Mouse (Mus musculus): ENCODE data around the gene Mid1. TPM values are rescaled to one million over a fixed set of nuclear protein-coding genes. Genes with fewer than 3 reads are reported as not detected.

The Mid1 gene
- polyA plus RNA-seq, 1 experiment from 2014 or later: 4.7 TPM

- 35% methylated on average over 1 of the region's 1 CpGs for WGBS
- Histone ChIP-seq H3K27me3 (ENCODE audit: insufficient read depth, low read length) (no peaks in the 10 kb centered on the region), H3K27ac (no peak overlapping the region), H3K4me1 (replicated peaks; ENCODE audit: insufficient read depth, low read length) (no peaks in the 10 kb centered on the region), H3K9me3 (replicated peaks; ENCODE audit: low read length) (no peaks in the 10 kb centered on the region), H3K4me2 (ENCODE audit: low read length) (no peak overlapping the region), H3K9ac (ENCODE audit: low read depth, low read length) (no peak overlapping the region), H3K36me3 (ENCODE audit: insufficient read depth, low read length) (no peaks in the 10 kb centered on the region), H3K4me3 (replicated peaks; ENCODE audit: low read depth, low read length) (no peak overlapping the region)
- ATAC-seq (replicated peaks; ENCODE audit: low FRiP score, low read depth) (no peak), DNase-seq (ENCODE audit: low spot score) (peak; percentile 63)
- TF ChIP-seq CTCF (IDR thresholded peaks at IDR 0.05; ENCODE audit: low read depth): no peak
Measured at GRCm38 (mm10) chrX:169792879-169793278, 107.9 kb downstream of the Mid1 start.

DNA sequence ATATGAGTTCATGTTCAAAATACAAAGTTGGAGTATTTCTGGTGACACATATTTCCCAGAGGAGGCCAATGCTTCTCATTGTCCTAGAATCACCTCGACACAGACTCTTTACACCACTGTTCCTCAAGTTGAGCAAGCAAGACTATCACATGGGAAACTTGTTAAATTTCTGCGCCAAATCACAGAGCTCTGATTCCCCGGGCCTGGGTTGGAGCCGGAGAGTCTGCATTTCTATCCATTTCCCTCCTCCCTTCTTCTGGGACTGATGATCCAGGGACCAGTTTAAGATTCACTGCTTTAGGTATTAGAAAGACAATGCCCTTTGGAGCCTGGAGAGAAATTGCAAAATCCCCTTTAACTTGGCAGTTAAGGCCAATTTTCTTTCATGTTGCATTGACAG lies 109.4 kb downstream of the Mid1 start:
- H3K27me3 ChIP-seq (ENCODE audit: insufficient read depth, low read length): no peaks in the 10 kb centered on the region
- H3K4me2 ChIP-seq (ENCODE audit: low read length): no peak overlapping the region
- H3K9me3 ChIP-seq (replicated peaks; ENCODE audit: low read length): no peaks in the 10 kb centered on the region
- H3K27ac ChIP-seq: no peak overlapping the region
- ATAC-seq (replicated peaks; ENCODE audit: low FRiP score, low read depth) (no peak), DNase-seq (ENCODE audit: low spot score) (no peak)
- no peaks in the 10 kb centered on the region for H3K4me1 ChIP-seq (replicated peaks; ENCODE audit: insufficient read depth, low read length)
- H3K4me3 ChIP-seq (replicated peaks; ENCODE audit: low read depth, low read length): no peak overlapping the region
- 57% methylated on average over 4 of the region's 4 CpGs for WGBS
- H3K9ac ChIP-seq (ENCODE audit: low read depth, low read length): no peak overlapping the region
- TF ChIP-seq CTCF (IDR thresholded peaks at IDR 0.05; ENCODE audit: low read depth): no peak
- no peaks in the 10 kb centered on the region for H3K36me3 ChIP-seq (ENCODE audit: insufficient read depth, low read length)

DNA sequence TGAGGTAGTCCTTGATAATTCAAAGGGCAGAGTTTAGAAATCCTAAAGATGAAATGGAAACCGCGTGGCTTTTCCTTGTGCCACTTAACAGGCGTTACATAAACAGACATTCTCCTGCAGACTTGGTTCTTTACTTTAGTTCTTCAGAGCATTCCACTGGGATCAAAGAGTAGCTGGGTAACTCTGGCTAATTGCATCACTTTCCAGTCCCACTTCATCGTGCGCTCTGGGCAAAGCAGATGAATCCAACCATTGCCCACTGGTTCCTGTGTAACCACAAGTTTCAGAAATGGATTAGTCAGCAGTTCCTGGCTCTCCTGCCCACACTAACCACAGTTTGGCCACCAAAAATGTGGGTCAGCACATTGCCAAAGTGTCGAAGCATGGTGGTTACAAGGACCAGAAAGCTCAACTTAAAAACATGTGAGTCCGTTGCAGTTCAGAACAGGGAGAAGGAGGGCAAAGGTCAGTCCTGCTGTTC lies 109.9 kb downstream of the Mid1 start:
- Histone ChIP-seq H3K36me3 (ENCODE audit: insufficient read depth, low read length) (no peaks in the 10 kb centered on the region), H3K4me1 (replicated peaks; ENCODE audit: insufficient read depth, low read length) (no peaks in the 10 kb centered on the region), H3K9me3 (replicated peaks; ENCODE audit: low read length) (no peaks in the 10 kb centered on the region), H3K4me2 (ENCODE audit: low read length) (no peak overlapping the region), H3K27ac (no peak overlapping the region), H3K9ac (ENCODE audit: low read depth, low read length) (no peak overlapping the region), H3K4me3 (replicated peaks; ENCODE audit: low read depth, low read length) (no peak overlapping the region), H3K27me3 (ENCODE audit: insufficient read depth, low read length) (no peaks in the 10 kb centered on the region)
- no peak for DNase-seq (ENCODE audit: low spot score)
- no peak for ATAC-seq (replicated peaks; ENCODE audit: low FRiP score, low read depth)
- WGBS: 64% methylated on average over 7 of the region's 7 CpGs
- no peak for TF ChIP-seq CTCF (IDR thresholded peaks at IDR 0.05; ENCODE audit: low read depth)

DNA sequence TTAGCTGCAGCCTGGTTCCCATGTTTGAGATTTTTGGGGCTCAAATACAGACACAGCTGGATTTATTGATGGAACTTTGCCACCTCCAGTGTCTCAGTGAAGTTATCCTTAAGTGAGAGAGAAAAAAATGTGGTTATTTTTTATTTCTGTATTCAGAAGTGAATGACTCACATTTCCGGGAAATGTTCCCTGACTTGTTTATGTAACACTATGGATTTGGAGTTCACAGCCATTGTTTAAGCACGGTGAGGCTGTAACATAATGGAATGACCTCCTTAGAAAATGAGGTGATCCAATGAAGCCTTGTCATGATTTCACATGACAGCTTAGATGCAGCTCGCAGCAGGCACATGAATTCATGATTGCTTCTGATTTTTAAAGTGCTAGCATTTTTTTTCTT lies 112.1 kb downstream of the Mid1 start:
- H3K4me2 ChIP-seq (ENCODE audit: low read length): no peak overlapping the region
- no peaks in the 10 kb centered on the region for H3K36me3 ChIP-seq (ENCODE audit: insufficient read depth, low read length)
- no peak for TF ChIP-seq CTCF (IDR thresholded peaks at IDR 0.05; ENCODE audit: low read depth)
- no peak for DNase-seq (ENCODE audit: low spot score)
- H3K27me3 ChIP-seq (ENCODE audit: insufficient read depth, low read length): no peaks in the 10 kb centered on the region
- no peak overlapping the region for H3K9ac ChIP-seq (ENCODE audit: low read depth, low read length)
- no peaks in the 10 kb centered on the region for H3K4me1 ChIP-seq (replicated peaks; ENCODE audit: insufficient read depth, low read length)
- no peak overlapping the region for H3K27ac ChIP-seq
- no peak overlapping the region for H3K4me3 ChIP-seq (replicated peaks; ENCODE audit: low read depth, low read length)
- no peaks in the 10 kb centered on the region for H3K9me3 ChIP-seq (replicated peaks; ENCODE audit: low read length)
- ATAC-seq (replicated peaks; ENCODE audit: low FRiP score, low read depth): no peak
- WGBS: 57% methylated on average over 3 of the region's 3 CpGs

DNA sequence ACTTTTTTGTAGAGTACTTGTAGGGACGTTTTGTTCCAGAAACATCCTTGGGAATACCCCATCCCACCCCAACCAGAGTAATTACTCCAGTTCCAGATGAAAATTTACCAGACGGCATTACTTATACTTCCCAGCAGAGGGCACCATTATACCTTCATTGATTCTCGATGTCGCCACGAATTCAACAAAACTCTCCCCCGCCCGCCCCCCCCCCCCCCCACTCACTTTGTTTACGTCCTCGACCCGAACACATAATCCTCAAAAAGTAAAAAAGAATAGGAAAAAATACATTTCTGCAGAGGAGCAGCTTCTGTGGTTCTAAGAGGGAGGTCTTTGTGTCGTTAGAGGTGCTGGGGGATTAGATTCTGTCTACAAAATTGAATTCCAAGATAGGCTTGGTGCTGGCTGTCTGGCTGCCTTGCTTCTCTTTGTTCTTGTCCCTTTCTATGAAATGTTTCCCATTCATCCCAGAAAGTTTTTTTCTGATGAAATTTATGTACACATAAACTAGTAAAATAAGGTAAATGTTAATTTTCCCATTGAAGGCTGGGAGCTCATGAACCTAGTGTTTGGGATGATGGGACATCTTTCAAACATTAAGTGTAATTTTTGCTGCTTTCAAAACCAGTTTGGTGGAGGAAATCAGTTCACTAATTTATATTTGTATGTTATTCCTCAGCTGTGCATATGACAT lies 114.1 kb downstream of the Mid1 start:
- peak overlapping the region; percentile 24; the same call in 1 of the 2 replicates for H3K4me3 ChIP-seq (replicated peaks; ENCODE audit: low read depth, low read length)
- H3K9me3 ChIP-seq (replicated peaks; ENCODE audit: low read length): no peaks in the 10 kb centered on the region
- no peak overlapping the region for H3K9ac ChIP-seq (ENCODE audit: low read depth, low read length)
- no peaks in the 10 kb centered on the region for H3K36me3 ChIP-seq (ENCODE audit: insufficient read depth, low read length)
- H3K27me3 ChIP-seq (ENCODE audit: insufficient read depth, low read length): no peaks in the 10 kb centered on the region
- ATAC-seq (replicated peaks; ENCODE audit: low FRiP score, low read depth): no peak
- H3K27ac ChIP-seq: no peak overlapping the region
- peak overlapping the region; percentile 36; the same call in 1 of the 2 replicates for H3K4me2 ChIP-seq (ENCODE audit: low read length)
- DNase-seq (ENCODE audit: low spot score): peak; percentile 61
- 7% methylated on average over 11 of the region's 11 CpGs for WGBS
- peak; percentile 56 for TF ChIP-seq CTCF (IDR thresholded peaks at IDR 0.05; ENCODE audit: low read depth)
- H3K4me1 ChIP-seq (replicated peaks; ENCODE audit: insufficient read depth, low read length): no peaks in the 10 kb centered on the region

DNA sequence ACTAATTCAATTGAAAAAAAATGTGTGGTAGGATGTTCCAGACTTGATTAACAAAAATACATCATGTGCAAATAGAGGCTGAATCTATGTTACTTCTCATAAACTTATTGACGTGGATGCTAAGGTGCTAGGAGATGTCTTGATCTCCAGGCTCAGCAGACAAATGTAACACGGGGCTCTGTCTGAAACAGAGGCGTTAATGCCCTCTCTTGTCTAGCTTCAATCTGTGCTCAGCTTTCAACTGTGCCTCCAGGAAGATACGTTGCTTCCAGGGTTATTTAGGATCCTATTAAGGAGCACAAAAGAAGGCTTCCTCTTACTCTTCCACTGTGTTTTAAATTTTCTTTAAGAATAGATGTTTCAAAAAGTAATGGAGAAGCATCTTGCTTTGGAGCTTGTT lies 115.2 kb downstream of the Mid1 start:
- Histone ChIP-seq H3K27me3 (ENCODE audit: insufficient read depth, low read length) (no peaks in the 10 kb centered on the region), H3K4me1 (replicated peaks; ENCODE audit: insufficient read depth, low read length) (no peaks in the 10 kb centered on the region), H3K9me3 (replicated peaks; ENCODE audit: low read length) (no peaks in the 10 kb centered on the region), H3K9ac (ENCODE audit: low read depth, low read length) (no peak overlapping the region), H3K4me3 (replicated peaks; ENCODE audit: low read depth, low read length) (no peak overlapping the region), H3K4me2 (ENCODE audit: low read length) (no peak overlapping the region), H3K27ac (no peak overlapping the region), H3K36me3 (ENCODE audit: insufficient read depth, low read length) (no peaks in the 10 kb centered on the region)
- ATAC-seq (replicated peaks; ENCODE audit: low FRiP score, low read depth) (no peak), DNase-seq (ENCODE audit: low spot score) (no peak)
- TF ChIP-seq CTCF (IDR thresholded peaks at IDR 0.05; ENCODE audit: low read depth): no peak
- 49% methylated on average over 4 of the region's 4 CpGs for WGBS

GRCm38 (mm10) chrX:169805791-169806190 lies 120.8 kb downstream of the Mid1 start:
- ATAC-seq (replicated peaks; ENCODE audit: low FRiP score, low read depth): no peak
- Histone ChIP-seq H3K4me2 (ENCODE audit: low read length) (no peak overlapping the region), H3K4me3 (replicated peaks; ENCODE audit: low read depth, low read length) (no peak overlapping the region), H3K9me3 (replicated peaks; ENCODE audit: low read length) (no peaks in the 10 kb centered on the region), H3K27ac (no peak overlapping the region), H3K4me1 (replicated peaks; ENCODE audit: insufficient read depth, low read length) (no peaks in the 10 kb centered on the region), H3K36me3 (ENCODE audit: insufficient read depth, low read length) (no peaks in the 10 kb centered on the region), H3K9ac (ENCODE audit: low read depth, low read length) (no peak overlapping the region), H3K27me3 (ENCODE audit: insufficient read depth, low read length) (no peaks in the 10 kb centered on the region)
- WGBS: 63% methylated on average over 5 of the region's 5 CpGs
- no peak for TF ChIP-seq CTCF (IDR thresholded peaks at IDR 0.05; ENCODE audit: low read depth)
- DNase-seq (ENCODE audit: low spot score): no peak

Measured in kidney, postnatal 0 days (tissue).